Mouse (Mus musculus): ENCODE measurements at regions not wholly inside any gene's neighbourhood (a gene's known extent, or its start where the extent isn't known, plus 50 kb on each side); places are given as distances from the start of the nearest gene placed in this dataset.

- in situ Hi-C loops (cut with MboI, MseI): no loop called here
These were observed 719.3 kb downstream of the Tns3 start for GRCm38 (mm10) chr11:7944956-7945515.

- in situ Hi-C loops (cut with MboI, MseI): no loop called here
These were observed 720.0 kb downstream of the Tns3 start for GRCm38 (mm10) chr11:7944373-7944772.

- in situ Hi-C loops (cut with MboI, MseI): no loop called here
These were observed 719.9 kb upstream of the Igfbp3 start for GRCm38 (mm10) chr11:7933611-7934010.

- in situ Hi-C loops (cut with MboI, MseI): no loop called here
These were observed 718.9 kb upstream of the Igfbp3 start for GRCm38 (mm10) chr11:7932638-7933037.

- in situ Hi-C loops (cut with MboI, MseI): no loop called here
These were observed 717.5 kb upstream of the Igfbp3 start for GRCm38 (mm10) chr11:7931064-7931797.

- in situ Hi-C loops (cut with MboI, MseI): no loop called here
These were observed 714.0 kb upstream of the Igfbp3 start for GRCm38 (mm10) chr11:7927676-7928075.

- in situ Hi-C loops (cut with MboI, MseI): no loop called here
These were observed 698.3 kb upstream of the Igfbp3 start for GRCm38 (mm10) chr11:7912036-7912435.

- in situ Hi-C loops (cut with MboI, MseI): no loop called here
These were observed 686.5 kb upstream of the Igfbp3 start for GRCm38 (mm10) chr11:7900266-7900665.

- in situ Hi-C loops (cut with MboI, MseI): no loop called here
These were observed 684.5 kb upstream of the Igfbp3 start for GRCm38 (mm10) chr11:7898204-7898603.

- in situ Hi-C loops (cut with MboI, MseI): no loop called here
These were observed 666.8 kb upstream of the Igfbp3 start for GRCm38 (mm10) chr11:7880506-7880905.

- in situ Hi-C loops (cut with MboI, MseI): no loop called here
These were observed 650.4 kb upstream of the Igfbp3 start for GRCm38 (mm10) chr11:7864116-7864515.

- in situ Hi-C loops (cut with MboI, MseI): no loop called here
These were observed 650.0 kb upstream of the Igfbp3 start for GRCm38 (mm10) chr11:7863711-7864110.

- in situ Hi-C loops (cut with MboI, MseI): no loop called here
These were observed 648.8 kb upstream of the Igfbp3 start for GRCm38 (mm10) chr11:7862547-7862946.

- in situ Hi-C loops (cut with MboI, MseI): no loop called here
These were observed 638.9 kb upstream of the Igfbp3 start for GRCm38 (mm10) chr11:7852612-7853011.

GRCm38 (mm10) chr11:7838311-7839237 lies 624.9 kb upstream of the Igfbp3 start:
- in situ Hi-C loops (cut with MboI, MseI): no loop called here

GRCm38 (mm10) chr11:7837486-7837885 lies 623.8 kb upstream of the Igfbp3 start:
- in situ Hi-C loops (cut with MboI, MseI): no loop called here

GRCm38 (mm10) chr11:7834151-7834550 lies 620.4 kb upstream of the Igfbp3 start:
- in situ Hi-C loops (cut with MboI, MseI): no loop called here

- in situ Hi-C loops (cut with MboI, MseI): no loop called here
These were observed 618.7 kb upstream of the Igfbp3 start for GRCm38 (mm10) chr11:7832376-7832775.

GRCm38 (mm10) chr11:7829770-7830169 lies 616.0 kb upstream of the Igfbp3 start:
- in situ Hi-C loops (cut with MboI, MseI): loop anchor here (10.0 kb wide), 1 partner anchor 225 kb away; no protein-coding TSS in a partner anchor

- in situ Hi-C loops (cut with MboI, MseI): loop anchor here (10.0 kb wide), 1 partner anchor 223 kb away; no protein-coding TSS in a partner anchor
These were observed 614.3 kb upstream of the Igfbp3 start for GRCm38 (mm10) chr11:7828001-7828400.

- in situ Hi-C loops (cut with MboI, MseI): loop anchor here (10.0 kb wide), 1 partner anchor 223 kb away; no protein-coding TSS in a partner anchor
These were observed 613.7 kb upstream of the Igfbp3 start for GRCm38 (mm10) chr11:7827402-7827801.

- in situ Hi-C loops (cut with MboI, MseI): no loop called here
These were observed 602.0 kb upstream of the Igfbp3 start for GRCm38 (mm10) chr11:7815750-7816149.
